Mouse (Mus musculus) intestine, embryonic 14.5 days (tissue): ENCODE measurements around the gene C2cd4a. TPM values are rescaled to one million over a fixed set of nuclear protein-coding genes. Genes with fewer than 3 reads are reported as not detected.

Experiments used
- ATAC-seq: fragments of 200-750 bp; cut with Nextera tagmentation; replicated peaks from 2 replicates; pipeline ENCODE4 v1.8.0; 2017; ENCODE audit warnings: low read depth, moderate number of reproducible peaks, moderate TSS enrichment, moderate library complexity; ENCODE audit not compliant: low FRiP score, low TSS enrichment
- DNase-seq: peaks from one replicate; pipeline ENCODE4 v3.0.0-alpha.2; 2018; ENCODE audit warnings: low spot score
- H3K27ac ChIP-seq: fragments of 300-500 bp; sonication (generic); 2 replicates; pipeline ENCODE4 v1.5.1; 2014; ENCODE audit warnings: low read depth, mild to moderate bottlenecking, control low read depth
- H3K27me3 ChIP-seq: fragments of 300-500 bp; sonication (generic); replicated peaks from 2 replicates; pipeline ENCODE4 v1.6.1; 2014; ENCODE audit warnings: low read length, control low read depth; ENCODE audit not compliant: control insufficient read depth, insufficient read depth
- H3K36me3 ChIP-seq: fragments of 300-500 bp; sonication (generic); 2 replicates; pipeline ENCODE4 v1.6.1; 2014; ENCODE audit warnings: low read length, control low read depth; ENCODE audit not compliant: control insufficient read depth, insufficient read depth
- H3K4me1 ChIP-seq: fragments of 300-500 bp; sonication (generic); replicated peaks from 2 replicates; pipeline ENCODE4 v1.6.1; 2014; ENCODE audit warnings: low read length, control low read depth, mixed read lengths; ENCODE audit not compliant: control insufficient read depth, insufficient read depth
- H3K4me2 ChIP-seq: fragments of 300-500 bp; sonication (generic); 2 replicates; pipeline ENCODE4 v1.6.1; 2014; ENCODE audit warnings: low read length
- H3K4me3 ChIP-seq: fragments of 300-500 bp; sonication (generic); 2 replicates; pipeline ENCODE4 v1.5.1; 2014; ENCODE audit warnings: low read depth, low read length, control low read depth, mixed read lengths
- H3K9ac ChIP-seq: fragments of 300-500 bp; sonication (generic); 2 replicates; pipeline ENCODE4 v1.6.1; 2014; ENCODE audit warnings: mild to moderate bottlenecking, low read length
- H3K9me3 ChIP-seq: fragments of 300-500 bp; sonication (generic); 2 replicates; pipeline ENCODE4 v1.6.1; 2016; ENCODE audit warnings: low read length, control low read depth; ENCODE audit not compliant: control insufficient read depth
- WGBS: fragments of 180-500 bp; shearing (Covaris S2); extraction: QIAGEN DNeasy Blood & Tissue Kit; methylation state at CpG from one replicate; pipeline ENCODE4 v1.1.7; 2014; 5-methylcytosine and 5-hydroxymethylcytosine counted together
- polyA plus RNA-seq: library from polyadenylated mRNA; unstranded; fragments of >200 nt; fragmentation: Nextera tagmentation; extraction: Ambion mirVana; gene quantifications from 2 replicates; pipeline ENCODE4 v1.2.1, GENCODE M21; 2014

C2cd4a gene
- polyA plus RNA-seq, 1 experiment from 2014 or later = 1.6 TPM

DNA sequence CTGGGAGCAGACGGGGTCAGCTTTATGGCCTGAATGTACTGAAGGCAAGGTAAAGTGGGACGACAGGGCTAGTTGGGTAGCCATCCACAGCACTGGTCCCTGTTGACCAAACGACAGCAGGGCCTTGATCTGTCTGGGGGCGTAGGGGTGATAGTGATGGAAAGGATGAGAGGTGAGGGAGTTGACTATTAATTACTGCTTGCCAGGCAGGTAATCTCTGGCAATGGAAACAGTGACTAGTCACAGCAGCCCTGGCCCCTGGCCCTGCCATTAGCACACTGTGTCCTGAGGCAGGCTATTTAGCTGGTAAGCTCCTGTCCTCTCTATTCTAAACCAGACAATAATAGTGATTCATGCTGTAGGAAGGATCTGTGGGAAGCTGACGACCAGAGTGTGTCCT, 39.7 kb downstream of the C2cd4a start:
- ATAC-seq (no peak), DNase-seq (no peak)
- Histone ChIP-seq H3K9me3 (no peaks in the 10 kb centered on the region), H3K36me3 (no peaks in the 10 kb centered on the region), H3K9ac (no peak overlapping the region), H3K27me3 (no peaks in the 10 kb centered on the region), H3K4me2 (no peak overlapping the region), H3K4me3 (no peak overlapping the region), H3K4me1 (no peaks in the 10 kb centered on the region), H3K27ac (no peak overlapping the region)
- WGBS = 60% methylated on average over 5 of the region's 5 CpGs

DNA sequence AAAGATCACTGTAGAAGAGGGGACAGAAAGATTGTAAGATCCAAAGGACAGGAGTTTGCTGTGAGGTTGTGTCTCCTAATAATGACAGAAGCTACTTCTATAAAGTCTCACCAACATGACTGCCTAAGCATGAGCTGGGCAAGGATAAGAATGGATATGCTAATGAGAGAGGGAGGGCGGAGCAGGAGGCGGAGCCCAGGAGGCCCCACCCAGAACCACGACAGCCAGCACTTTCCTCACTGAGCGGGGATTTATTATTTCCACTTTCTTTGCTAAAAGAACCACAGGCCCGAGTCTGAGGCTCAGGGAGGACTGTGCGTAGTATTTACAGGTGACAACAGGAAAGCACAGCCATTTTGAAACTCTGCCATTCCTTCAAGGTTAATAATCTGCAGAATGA, 44.5 kb downstream of the C2cd4a start:
- DNase-seq (no peak), ATAC-seq (no peak)
- H3K9ac ChIP-seq = no peak overlapping the region
- H3K4me3 ChIP-seq = no peak overlapping the region
- H3K4me1 ChIP-seq = no peaks in the 10 kb centered on the region
- no peak overlapping the region for H3K27ac ChIP-seq
- H3K9me3 ChIP-seq = 0 out of 2 replicates have a peak, but pooled peaks cover 5% of the 10 kb centered on the region
- no peaks in the 10 kb centered on the region for H3K27me3 ChIP-seq
- H3K36me3 ChIP-seq = no peaks in the 10 kb centered on the region
- 50% methylated on average over 6 of the region's 6 CpGs for WGBS
- H3K4me2 ChIP-seq = no peak overlapping the region

DNA sequence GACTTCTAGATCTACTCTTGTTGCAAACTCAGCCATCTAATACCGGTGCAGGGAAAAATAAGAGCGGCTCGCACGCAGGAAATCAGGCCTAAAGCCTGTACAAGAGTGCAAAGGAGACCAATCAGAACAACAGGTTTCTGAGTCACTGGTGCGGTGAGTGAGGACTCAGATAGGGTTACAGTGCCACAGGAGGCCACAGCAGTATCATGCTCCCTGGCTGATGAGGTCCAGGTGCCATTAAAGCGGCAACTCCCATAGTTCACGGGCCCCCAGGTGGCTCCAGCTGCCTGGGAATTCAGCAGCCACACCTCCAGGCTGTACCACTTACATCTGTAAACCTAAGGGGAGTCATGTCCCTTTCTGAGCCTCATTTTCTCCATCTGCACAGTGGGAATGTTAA, 45.8 kb downstream of the C2cd4a start:
- 81% methylated on average over 7 of the region's 7 CpGs for WGBS
- no peak overlapping the region for H3K4me2 ChIP-seq
- no peak overlapping the region for H3K27ac ChIP-seq
- 0 out of 2 replicates have a peak, but pooled peaks cover 5% of the 10 kb centered on the region for H3K9me3 ChIP-seq
- H3K4me1 ChIP-seq = no peaks in the 10 kb centered on the region
- H3K27me3 ChIP-seq = no peaks in the 10 kb centered on the region
- ATAC-seq (no peak), DNase-seq (no peak)
- H3K9ac ChIP-seq = no peak overlapping the region
- no peaks in the 10 kb centered on the region for H3K36me3 ChIP-seq
- H3K4me3 ChIP-seq = no peak overlapping the region

DNA sequence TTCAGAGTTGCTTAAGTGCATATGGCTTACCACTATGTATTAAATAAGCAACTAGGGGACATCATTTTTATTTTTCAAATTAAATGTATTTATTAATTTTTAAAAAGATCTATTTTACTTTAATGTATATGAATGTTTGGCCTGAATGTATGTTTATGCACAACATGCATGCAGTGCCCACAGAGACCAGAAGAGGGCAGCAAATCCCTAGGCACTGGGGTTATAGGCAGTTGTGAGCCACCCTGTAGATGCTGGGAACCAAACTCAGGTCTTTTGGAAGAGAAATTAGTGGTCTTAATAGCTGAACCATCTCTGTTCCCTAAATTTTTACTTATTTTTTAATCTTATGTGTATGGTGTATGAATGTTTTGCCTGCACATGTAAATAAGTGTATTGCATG, 48.2 kb downstream of the C2cd4a start:
- Histone ChIP-seq H3K4me1 (no peaks in the 10 kb centered on the region), H3K9me3 (0 out of 2 replicates have a peak, but pooled peaks cover 5% of the 10 kb centered on the region), H3K9ac (no peak overlapping the region), H3K4me3 (no peak overlapping the region), H3K36me3 (no peaks in the 10 kb centered on the region), H3K4me2 (no peak overlapping the region), H3K27ac (no peak overlapping the region), H3K27me3 (no peaks in the 10 kb centered on the region)
- ATAC-seq (no peak), DNase-seq (no peak)

DNA sequence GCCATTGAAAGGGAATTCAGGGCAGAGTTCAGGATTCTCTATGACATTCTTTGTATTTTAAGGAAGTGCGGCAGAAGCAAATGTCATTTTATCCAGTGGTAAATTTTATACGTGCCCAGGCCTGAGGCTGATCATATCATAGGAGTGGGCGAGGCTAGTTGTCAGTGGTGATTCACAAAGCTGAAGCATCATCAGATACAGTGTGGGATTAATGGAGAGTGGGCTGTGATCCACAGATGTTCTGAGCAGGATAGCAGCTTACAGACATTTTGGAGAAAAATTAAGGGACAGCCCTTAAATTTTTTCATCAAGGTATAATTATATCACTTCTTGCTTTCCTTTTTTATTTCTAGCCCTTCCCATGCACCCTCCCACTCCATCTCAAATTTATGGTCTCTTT, 48.7 kb downstream of the C2cd4a start:
- Histone ChIP-seq H3K27me3 (no peaks in the 10 kb centered on the region), H3K9ac (no peak overlapping the region), H3K9me3 (0 out of 2 replicates have a peak, but pooled peaks cover 5% of the 10 kb centered on the region), H3K36me3 (no peaks in the 10 kb centered on the region), H3K27ac (no peak overlapping the region), H3K4me1 (peaks cover 4% of the 10 kb centered on the region; the same call in 1 of the 2 replicates), H3K4me3 (no peak overlapping the region), H3K4me2 (no peak overlapping the region)
- WGBS = 90% methylated on average over 3 of the region's 3 CpGs
- no peak for DNase-seq
- ATAC-seq = no peak

DNA sequence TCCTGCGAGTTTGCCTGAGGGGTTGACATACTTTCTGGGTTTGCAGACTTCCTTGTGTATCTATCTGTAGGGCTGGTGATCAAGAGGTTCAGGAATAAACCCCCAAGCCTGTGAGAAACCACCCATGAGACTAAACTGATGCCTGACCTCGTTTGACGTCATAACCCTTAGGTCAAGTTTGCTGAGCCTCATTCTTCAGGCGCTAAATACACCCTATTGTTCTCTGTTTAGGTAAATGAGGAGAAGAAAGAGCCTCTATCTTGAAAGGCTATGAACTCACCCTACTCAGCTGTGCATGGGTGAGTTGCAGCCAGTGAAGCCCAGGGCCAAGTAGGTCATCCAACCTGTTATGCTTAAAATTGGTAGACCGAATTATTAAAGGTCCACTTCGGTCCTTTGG, 49.3 kb downstream of the C2cd4a start:
- no peak overlapping the region for H3K27ac ChIP-seq
- H3K9me3 ChIP-seq = 0 out of 2 replicates have a peak, but pooled peaks cover 5% of the 10 kb centered on the region
- no peak for DNase-seq
- H3K9ac ChIP-seq = no peak overlapping the region
- no peaks in the 10 kb centered on the region for H3K36me3 ChIP-seq
- ATAC-seq = no peak
- H3K4me1 ChIP-seq = peaks cover 6% of the 10 kb centered on the region; the same call in 1 of the 2 replicates
- H3K27me3 ChIP-seq = no peaks in the 10 kb centered on the region
- H3K4me3 ChIP-seq = no peak overlapping the region
- H3K4me2 ChIP-seq = no peak overlapping the region
- WGBS = 74% methylated on average over 6 of the region's 6 CpGs

Other genes with a start within 250 kb of the C2cd4a start
- 0.35 and 0.85 TPM in 2 replicates for gene C2cd4b, start 72.9 kb downstream of the C2cd4a start, polyA plus RNA-seq
- 7.2 and 7.9 TPM in 2 replicates for gene Vps13c, start 8.1 kb upstream of the C2cd4a start, polyA plus RNA-seq